Comparison of ENCODE assay signal across 9 mouse cellular contexts in the genomic region with DNA sequence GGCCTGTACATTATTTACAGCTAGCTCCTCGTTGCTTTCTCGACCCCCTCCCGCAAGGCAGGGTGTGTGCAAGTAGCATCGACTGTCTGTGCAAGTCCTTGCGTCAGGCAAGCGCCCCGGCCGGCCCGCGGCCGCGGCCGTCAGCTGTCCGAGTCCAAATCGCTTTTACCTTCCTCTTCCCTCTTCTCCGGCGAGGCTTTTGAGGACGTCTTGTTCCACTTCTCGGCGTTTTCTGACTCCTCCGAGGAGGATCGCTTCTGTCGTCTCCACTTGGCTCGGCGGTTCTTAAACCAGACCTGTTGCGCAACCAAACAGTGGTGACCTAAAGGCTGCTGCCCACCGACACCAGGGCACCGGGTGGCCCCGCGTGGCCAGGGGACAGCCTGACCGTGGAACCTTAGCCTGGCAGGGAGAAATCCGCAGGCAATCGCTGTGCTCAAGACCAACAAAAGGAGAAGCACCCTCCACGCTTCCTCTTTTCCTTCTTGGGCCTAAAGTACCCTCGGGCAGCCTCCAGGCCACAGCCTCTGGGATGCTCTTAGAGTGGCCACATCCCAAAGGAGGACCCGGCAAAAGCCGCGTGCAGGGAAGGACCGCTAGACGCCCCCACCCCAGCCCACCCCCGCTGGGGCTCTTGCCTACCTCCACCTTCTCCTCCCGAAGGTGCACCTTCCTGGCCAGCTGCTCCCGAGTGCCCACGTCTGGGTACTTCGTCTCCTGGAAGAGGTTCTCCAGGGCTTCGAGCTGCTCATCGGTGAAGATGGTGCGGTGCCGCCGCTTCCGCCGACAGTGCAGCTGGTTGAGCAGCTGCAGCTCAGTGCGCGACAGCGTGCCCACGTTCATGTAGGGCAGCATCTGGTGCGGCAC. TPM values are rescaled to one million over a fixed set of nuclear protein-coding genes. Genes with fewer than 3 reads are reported as not detected.
DNase-seq lines count a peak whose midpoint lies in the region; ATAC-seq and TF ChIP-seq lines count a peak whose summit lies in the region.
"Had no signal": no experiment of that assay in that cellular context is flagged by ENCODE, and none has a peak within 500 bp of the region (broad histone marks: within the 10 kb centered on the region; RNA-seq: fewer than 3 reads in every experiment).

No protein-coding gene starts in this region.

- peaks cover 82% of the 10 kb centered on the region for H3K9me3 ChIP-seq in G1E (replicated peaks)
- H3K9me3 ChIP-seq in heart, embryonic 14.5 days (ENCODE audit: control insufficient read depth, low read length), result no peaks in the 10 kb centered on the region
- no peaks in the 10 kb centered on the region for H3K9me3 ChIP-seq in liver, postnatal 0 days (ENCODE audit: low read length)
- H3K9me3 ChIP-seq in stomach, embryonic 16.5 days (replicated peaks; ENCODE audit: control insufficient read depth, low read length), result no peaks in the 10 kb centered on the region

- H3K4me2 ChIP-seq in heart, embryonic 14.5 days (ENCODE audit: low read length), result peak overlapping the region; percentile 96
- H3K4me2 ChIP-seq in liver, postnatal 0 days (ENCODE audit: low read depth, low read length), result peak overlapping the region; percentile 35
- H3K4me2 ChIP-seq in stomach, embryonic 16.5 days (ENCODE audit: low read depth, low read length), result peak overlapping the region; percentile 97; the same call in 1 of the 2 replicates

- no peaks in the 10 kb centered on the region; the same call in 1 of the 2 replicates for H3K27me3 ChIP-seq in G1E (ENCODE audit: insufficient read depth, low read length)
- peaks cover 71% of the 10 kb centered on the region for H3K27me3 ChIP-seq in heart, embryonic 14.5 days (ENCODE audit: control insufficient read depth, insufficient read depth, low read length)
- H3K27me3 ChIP-seq in liver, postnatal 0 days (ENCODE audit: insufficient read depth, low read length), result peaks cover 74% of the 10 kb centered on the region
- peaks cover 55% of the 10 kb centered on the region for H3K27me3 ChIP-seq in stomach, embryonic 16.5 days (ENCODE audit: control insufficient read depth, insufficient read depth, low read length)

- H3K36me3 ChIP-seq in G1E (replicated peaks), result no peaks in the 10 kb centered on the region
- H3K36me3 ChIP-seq in heart, embryonic 14.5 days (ENCODE audit: control insufficient read depth, insufficient read depth, low read length), result no peaks in the 10 kb centered on the region
- H3K36me3 ChIP-seq in liver, postnatal 0 days (replicated peaks; ENCODE audit: insufficient read depth, low read length), result no peaks in the 10 kb centered on the region
- H3K36me3 ChIP-seq in stomach, embryonic 16.5 days (ENCODE audit: control insufficient read depth, insufficient read depth, low read length), result no peaks in the 10 kb centered on the region

- H3K4me3 ChIP-seq in G1E (ENCODE audit: low read depth, low read length), result peak overlapping the region; percentile 17; the same call in 1 of the 2 replicates
- peak overlapping the region; percentile 18 to 63; a peak in 3 of 4 replicates for H3K4me3 ChIP-seq in heart, embryonic 14.5 days (ENCODE audit: control insufficient read depth in 1 of 2, insufficient read depth in 1 of 2, low read depth in 1 of 2, low read length in 2 of 2)
- 0 out of 2 replicates have a peak overlapping the region, but pooled peaks have one; percentile 57 for H3K4me3 ChIP-seq in liver, postnatal 0 days (ENCODE audit: low read depth, low read length)
- H3K4me3 ChIP-seq in stomach, embryonic 16.5 days (replicated peaks; ENCODE audit: low read length), result peak overlapping the region; percentile 60

- no peak for ATAC-seq in G1E (ENCODE audit: extremely low read depth, insufficient number of reproducible peaks, low FRiP score, poor library complexity, severe bottlenecking)
- no peak for ATAC-seq in heart, embryonic 14.5 days (ENCODE audit: insufficient number of reproducible peaks, insufficient read depth, low FRiP score, low read depth)
- no peak for ATAC-seq in liver, postnatal 0 days
- ATAC-seq in stomach, embryonic 16.5 days (ENCODE audit: insufficient read depth, low FRiP score), result no peak

- TF ChIP-seq CTCF in G1E (IDR thresholded peaks at IDR 0.05; ENCODE audit: low read depth, low read length), result no peak
- no peak for TF ChIP-seq CTCF in liver, postnatal 0 days (IDR thresholded peaks at IDR 0.05; ENCODE audit: low read depth)

- H3K9ac ChIP-seq in heart, embryonic 14.5 days (ENCODE audit: low read length), result no peak overlapping the region
- H3K9ac ChIP-seq in liver, postnatal 0 days (replicated peaks), result no peak overlapping the region
- peak overlapping the region; percentile 29; the same call in 1 of the 2 replicates for H3K9ac ChIP-seq in stomach, embryonic 16.5 days (ENCODE audit: low read length)

- H3K4me1 ChIP-seq in G1E (ENCODE audit: insufficient read depth, low read depth, low read length), result no peaks in the 10 kb centered on the region
- H3K4me1 ChIP-seq in heart, embryonic 14.5 days (ENCODE audit: control insufficient read depth in 2 of 2, insufficient read depth in 2 of 2, low read length in 2 of 2), result peaks cover 10 to 30% of the 10 kb centered on the region in 2 experiments
- H3K4me1 ChIP-seq in liver, postnatal 0 days (ENCODE audit: insufficient read depth), result peaks cover 9% of the 10 kb centered on the region; the same call in 1 of the 2 replicates
- peaks cover 23% of the 10 kb centered on the region for H3K4me1 ChIP-seq in stomach, embryonic 16.5 days (ENCODE audit: control insufficient read depth, insufficient read depth, low read length)

- peak; percentile 21 for DNase-seq in gastrocnemius, postnatal 10 days
- DNase-seq in gastrocnemius, postnatal 25 days, result no peak
- DNase-seq in G1E (ENCODE audit: low spot score), result no peak
- peak; percentile 20 for DNase-seq in liver, postnatal 0 days
- DNase-seq in left cerebral cortex, adult 9 months (ENCODE audit: low spot score in 2 of 2), result no peak
- no peak for DNase-seq in layer of hippocampus, adult 18-20 months (ENCODE audit: low spot score in 2 of 2)

- 4% methylated on average over 57 of the region's 57 CpGs for WGBS in heart, embryonic 14.5 days
- WGBS in liver, postnatal 0 days (ENCODE audit: insufficient replicate concordance), result 1% methylated on average over 57 of the region's 57 CpGs
- 5% methylated on average over 57 of the region's 57 CpGs for WGBS in stomach, embryonic 16.5 days

- TF ChIP-seq EP300 in liver, postnatal 0 days (IDR thresholded peaks at IDR 0.05; ENCODE audit: low read depth), result no peak

- no peak overlapping the region for H3K27ac ChIP-seq in heart, embryonic 14.5 days (replicated peaks in 1 of 2; ENCODE audit: control insufficient read depth in 1 of 2, insufficient read depth in 1 of 2, low read depth in 2 of 2, low read length in 2 of 2)
- no peak overlapping the region for H3K27ac ChIP-seq in liver, postnatal 0 days (ENCODE audit: low read depth)
- H3K27ac ChIP-seq in stomach, embryonic 16.5 days (ENCODE audit: low read length), result no peak overlapping the region

RNA-seq across cellular contexts. Expression of a gene that starts 1.5 kb away (rescaled TPM):
- 1 to 10 TPM in 1 of 2 experiments, under 1 TPM in 1; 0.61 to 1.1 TPM for total RNA-seq in gastrocnemius, postnatal 10 days (2021)
- total RNA-seq in gastrocnemius, postnatal 25 days (2021), result under 1 TPM in 1 of 2 experiments, not detected in 1; 0.20 TPM
- total RNA-seq in G1E (2014; fragmentation: Nextera tagmentation) (not detected in 2 replicates), G1E (2017) (not detected in 2 replicates)
- polyA plus RNA-seq in G1E (2012), result not detected in 2 replicates
- polyA plus RNA-seq in heart, embryonic 14.5 days (2014; fragmentation: Nextera tagmentation; extraction: Ambion mirVana), result 0.16 TPM in 1 of 2 replicates, not detected in the other
- polyA plus RNA-seq in liver, postnatal 0 days (2015; fragmentation: Nextera tagmentation; extraction: Ambion mirVana), result not detected in 2 replicates
- 0.62 TPM in 1 of 2 replicates, not detected in the other for polyA plus RNA-seq in stomach, embryonic 16.5 days (2015; fragmentation: Nextera tagmentation; extraction: Ambion mirVana)
- not detected for total RNA-seq in layer of hippocampus, adult 18-20 months (2021)
- polyA plus RNA-seq: C2C12 had no signal

Comparison
In these comparisons a context has a peak if more than half of its experiments do, and no peak if none do; other contexts are left out.
1. DNase-seq: peak in gastrocnemius, postnatal 10 days (single experiment) and liver, postnatal 0 days (single experiment); none in gastrocnemius, postnatal 25 days (single experiment), G1E (single experiment), left cerebral cortex, adult 9 months (0 of 2) and layer of hippocampus, adult 18-20 months (0 of 2).
2. H3K4me2 ChIP-seq: peak in every context shown above with its lines; median percentile 97 in stomach, embryonic 16.5 days; 96 in heart, embryonic 14.5 days; 35 in liver, postnatal 0 days.
3. Peak in every context shown above with its lines, with median percentiles within 50 percentile points of each other: H3K4me3 ChIP-seq.